Comparison of ENCODE assay signal across 9 mouse cellular contexts in genomic region chr6:24456097-24456496, GRCm38 (mm10). TPM values are rescaled to one million over a fixed set of nuclear protein-coding genes. Genes with fewer than 3 reads are reported as not detected.
DNase-seq lines count a peak whose midpoint lies in the region; ATAC-seq and TF ChIP-seq lines count a peak whose summit lies in the region.
"Had no signal": no experiment of that assay in that cellular context is flagged by ENCODE, and none has a peak within 500 bp of the region (broad histone marks: within the 10 kb centered on the region; RNA-seq: fewer than 3 reads in every experiment).

No protein-coding gene starts in this region.

- H3K9ac ChIP-seq in kidney, embryonic 14.5 days (ENCODE audit: low read depth, low read length) = no peak overlapping the region

- no peak overlapping the region for H3K27ac ChIP-seq in kidney, embryonic 14.5 days (ENCODE audit: low read depth, low read length)
- no peak overlapping the region for H3K27ac ChIP-seq in left cerebral cortex, adult 2 months
- H3K27ac ChIP-seq: macrophage had no signal

- H3K4me3 ChIP-seq in kidney, embryonic 14.5 days (ENCODE audit: low read length) = no peak overlapping the region
- H3K4me3 ChIP-seq in left cerebral cortex, adult 2 months = no peak overlapping the region

- no peaks in the 10 kb centered on the region for H3K36me3 ChIP-seq in kidney, embryonic 14.5 days (ENCODE audit: control insufficient read depth, insufficient read depth, low read length)

- peak; percentile 79 for TF ChIP-seq CTCF in left cerebral cortex, adult 2 months (IDR thresholded peaks at IDR 0.05)

- peak; percentile 80 for DNase-seq in kidney, adult 18-20 months
- peak; percentile 63 to 75 for DNase-seq in adrenal gland, adult 18-20 months (ENCODE audit: low spot score in 2 of 2)
- peak; percentile 46 for DNase-seq in embryo, embryonic 10 days (ENCODE audit: low spot score)
- DNase-seq in heart, postnatal 4 days = peak; percentile 55
- DNase-seq in left cerebral cortex, adult 2 months (ENCODE audit: extremely low spot score in 1 of 2, low spot score in 2 of 2) = peak; percentile 74 to 88
- peak; percentile 57 for DNase-seq in ovary, postnatal 14 days (ENCODE audit: low spot score)

- H3K9me3 ChIP-seq in kidney, embryonic 14.5 days (ENCODE audit: control insufficient read depth, low read length) = no peaks in the 10 kb centered on the region

- H3K4me1 ChIP-seq in kidney, embryonic 14.5 days (ENCODE audit: control insufficient read depth, insufficient read depth, low read length) = no peaks in the 10 kb centered on the region

- WGBS in kidney, embryonic 14.5 days = 42% methylated on average over 7 of the region's 7 CpGs

- H3K4me2 ChIP-seq in kidney, embryonic 14.5 days (replicated peaks; ENCODE audit: low read depth, low read length) = no peak overlapping the region

- no peak for ATAC-seq in kidney, embryonic 14.5 days (ENCODE audit: low FRiP score, low TSS enrichment)
- no peak for ATAC-seq in activated CD4-positive, CD25-positive, alpha-beta regulatory T cell, adult 4 months

- no peaks in the 10 kb centered on the region for H3K27me3 ChIP-seq in kidney, embryonic 14.5 days (ENCODE audit: control insufficient read depth, insufficient read depth, low read length)

- intact Hi-C loops in left cerebral cortex, adult 2 months (cut with DNase I) = loop anchor here (5.0 to 10.0 kb wide), 3 partner anchors 49 to 961 kb away; no protein-coding TSS in a partner anchor

RNA-seq across cellular contexts. Expression of gene Iqub, which starts 58.8 kb away (rescaled TPM):
- polyA plus RNA-seq in kidney, embryonic 14.5 days (2014; fragmentation: Nextera tagmentation; extraction: Ambion mirVana) = 0.07 TPM in 1 of 2 replicates, not detected in the other
- under 1 TPM; 0.16 to 0.17 TPM for total RNA-seq in adrenal gland, adult 18-20 months (2021)
- under 1 TPM; 0.23 to 0.36 TPM for total RNA-seq in heart, postnatal 4 days (2021)
- 1 to 10 TPM; 2.4 to 2.8 TPM for total RNA-seq in left cerebral cortex, adult 2 months (2021)
- not detected for polyA plus RNA-seq in activated CD4-positive, CD25-positive, alpha-beta regulatory T cell, adult 4 months (2017; shearing (Covaris generic))
- polyA plus RNA-seq: macrophage had no signal
